Mouse (Mus musculus): ENCODE measurements at regions not wholly inside any gene's neighbourhood (a gene's known extent, or its start where the extent isn't known, plus 50 kb on each side); places are given as distances from the start of the nearest gene placed in this dataset.

GRCm38 (mm10) chr15:25130096-25130495 is 283.5 kb downstream of the Basp1 start:
- H3K4me2 ChIP-seq (replicated peaks; ENCODE audit: low read depth, low read length) = no peak overlapping the region
- 75% methylated on average over 6 of the region's 6 CpGs for WGBS
- H3K27ac ChIP-seq (ENCODE audit: low read length) = no peak overlapping the region
- no peaks in the 10 kb centered on the region for H3K27me3 ChIP-seq (ENCODE audit: control insufficient read depth, insufficient read depth, low read length)
- no peak overlapping the region for H3K9ac ChIP-seq (replicated peaks; ENCODE audit: low read depth, low read length)
- no peaks in the 10 kb centered on the region for H3K36me3 ChIP-seq (ENCODE audit: control insufficient read depth, insufficient read depth, low read length)
- H3K4me3 ChIP-seq (ENCODE audit: low read depth, low read length) = no peak overlapping the region
- ATAC-seq (ENCODE audit: insufficient number of reproducible peaks, insufficient read depth, low FRiP score, low read depth) = no peak
- no peaks in the 10 kb centered on the region for H3K4me1 ChIP-seq (ENCODE audit: control insufficient read depth, insufficient read depth, low read length)
- no peaks in the 10 kb centered on the region for H3K9me3 ChIP-seq (ENCODE audit: control insufficient read depth, low read depth, low read length)

DNA sequence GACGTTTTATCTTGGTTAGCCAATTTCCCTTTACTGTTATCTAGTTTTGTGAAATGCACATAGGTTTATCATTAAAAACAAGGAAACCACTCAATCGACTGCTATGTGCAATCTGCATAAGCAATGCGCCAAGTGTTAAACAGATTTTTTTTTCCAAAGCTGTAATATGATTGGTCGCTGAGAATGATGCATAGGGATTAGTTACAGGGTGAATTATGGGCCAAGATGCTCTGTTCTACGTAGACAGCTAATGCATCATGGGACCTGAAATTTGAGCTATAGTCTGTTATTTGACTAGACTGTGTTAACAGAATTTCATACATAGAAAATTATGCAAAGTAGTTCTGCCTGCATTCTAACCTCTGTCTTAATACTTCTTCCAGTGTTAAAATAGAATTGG is 284.0 kb downstream of the Basp1 start:
- H3K36me3 ChIP-seq (ENCODE audit: control insufficient read depth, insufficient read depth, low read length) = no peaks in the 10 kb centered on the region
- no peak overlapping the region for H3K4me2 ChIP-seq (replicated peaks; ENCODE audit: low read depth, low read length)
- no peaks in the 10 kb centered on the region for H3K27me3 ChIP-seq (ENCODE audit: control insufficient read depth, insufficient read depth, low read length)
- H3K4me1 ChIP-seq (ENCODE audit: control insufficient read depth, insufficient read depth, low read length) = no peaks in the 10 kb centered on the region
- no peaks in the 10 kb centered on the region for H3K9me3 ChIP-seq (ENCODE audit: control insufficient read depth, low read depth, low read length)
- WGBS = 76% methylated on average over 5 of the region's 5 CpGs
- ATAC-seq (ENCODE audit: insufficient number of reproducible peaks, insufficient read depth, low FRiP score, low read depth) = no peak
- no peak overlapping the region for H3K9ac ChIP-seq (replicated peaks; ENCODE audit: low read depth, low read length)
- no peak overlapping the region for H3K4me3 ChIP-seq (ENCODE audit: low read depth, low read length)
- H3K27ac ChIP-seq (ENCODE audit: low read length) = no peak overlapping the region

- Histone ChIP-seq H3K27me3 (ENCODE audit: control insufficient read depth, insufficient read depth, low read length) (no peaks in the 10 kb centered on the region), H3K4me1 (ENCODE audit: control insufficient read depth, insufficient read depth, low read length) (no peaks in the 10 kb centered on the region), H3K9me3 (ENCODE audit: control insufficient read depth, low read depth, low read length) (no peaks in the 10 kb centered on the region), H3K27ac (ENCODE audit: low read length) (no peak overlapping the region), H3K36me3 (ENCODE audit: control insufficient read depth, insufficient read depth, low read length) (no peaks in the 10 kb centered on the region), H3K4me2 (replicated peaks; ENCODE audit: low read depth, low read length) (no peak overlapping the region), H3K9ac (replicated peaks; ENCODE audit: low read depth, low read length) (no peak overlapping the region), H3K4me3 (ENCODE audit: low read depth, low read length) (no peak overlapping the region)
- WGBS = 64% methylated on average over 4 of the region's 4 CpGs
- no peak for ATAC-seq (ENCODE audit: insufficient number of reproducible peaks, insufficient read depth, low FRiP score, low read depth)
Measured at GRCm38 (mm10) chr15:25120441-25120840, 293.1 kb downstream of the Basp1 start.

DNA sequence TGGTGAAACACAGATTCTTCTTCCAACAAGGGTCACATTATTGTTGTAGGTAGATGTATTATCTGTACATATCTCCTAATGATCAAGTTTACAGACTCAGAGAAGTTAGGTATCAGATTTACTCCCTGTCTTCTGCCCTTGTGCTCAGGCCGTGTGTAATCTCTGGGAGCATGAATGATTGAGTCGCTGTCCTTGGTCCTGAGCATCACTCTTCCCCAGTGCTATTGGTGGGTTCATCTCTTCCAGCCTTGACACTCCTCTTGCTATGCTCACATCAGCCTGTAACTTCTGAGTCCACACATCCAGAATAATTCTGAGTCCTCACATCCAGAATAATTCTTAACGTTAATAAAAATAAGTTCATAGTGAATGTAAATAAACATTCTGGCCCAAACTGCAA is 295.6 kb downstream of the Basp1 start:
- no peaks in the 10 kb centered on the region for H3K4me1 ChIP-seq (ENCODE audit: control insufficient read depth, insufficient read depth, low read length)
- H3K9me3 ChIP-seq (ENCODE audit: control insufficient read depth, low read depth, low read length) = no peaks in the 10 kb centered on the region
- no peak overlapping the region for H3K4me3 ChIP-seq (ENCODE audit: low read depth, low read length)
- WGBS = 32% methylated on average over 3 of the region's 3 CpGs
- H3K4me2 ChIP-seq (replicated peaks; ENCODE audit: low read depth, low read length) = no peak overlapping the region
- H3K36me3 ChIP-seq (ENCODE audit: control insufficient read depth, insufficient read depth, low read length) = no peaks in the 10 kb centered on the region
- no peak overlapping the region for H3K27ac ChIP-seq (ENCODE audit: low read length)
- no peak overlapping the region for H3K9ac ChIP-seq (replicated peaks; ENCODE audit: low read depth, low read length)
- no peak for ATAC-seq (ENCODE audit: insufficient number of reproducible peaks, insufficient read depth, low FRiP score, low read depth)
- H3K27me3 ChIP-seq (ENCODE audit: control insufficient read depth, insufficient read depth, low read length) = no peaks in the 10 kb centered on the region

DNA sequence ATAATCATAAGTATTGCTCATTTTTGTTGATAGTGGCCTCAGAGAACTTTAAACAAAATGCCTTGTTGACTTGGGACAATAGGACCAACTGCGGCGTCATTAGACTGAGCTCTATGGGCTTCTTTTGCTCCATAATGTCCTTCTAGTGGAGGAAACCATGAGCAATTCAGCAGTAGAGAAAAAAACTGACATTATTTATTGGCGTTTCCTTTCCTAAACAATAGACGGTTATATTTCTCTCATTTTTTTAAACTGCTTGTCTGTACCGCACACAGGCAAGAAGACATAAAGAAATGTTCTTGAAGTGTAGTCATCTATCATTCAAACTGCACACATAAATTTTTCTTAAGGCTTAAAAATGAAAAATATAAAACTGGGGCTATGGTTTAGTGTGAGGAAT is 310.8 kb downstream of the Basp1 start:
- no peak overlapping the region for H3K4me2 ChIP-seq (replicated peaks; ENCODE audit: low read depth, low read length)
- no peaks in the 10 kb centered on the region for H3K9me3 ChIP-seq (ENCODE audit: control insufficient read depth, low read depth, low read length)
- H3K27me3 ChIP-seq (ENCODE audit: control insufficient read depth, insufficient read depth, low read length) = no peaks in the 10 kb centered on the region
- H3K36me3 ChIP-seq (ENCODE audit: control insufficient read depth, insufficient read depth, low read length) = no peaks in the 10 kb centered on the region
- H3K27ac ChIP-seq (ENCODE audit: low read length) = no peak overlapping the region
- ATAC-seq (ENCODE audit: insufficient number of reproducible peaks, insufficient read depth, low FRiP score, low read depth) = no peak
- WGBS = 71% methylated on average over 5 of the region's 5 CpGs
- no peak overlapping the region for H3K4me3 ChIP-seq (ENCODE audit: low read depth, low read length)
- H3K9ac ChIP-seq (replicated peaks; ENCODE audit: low read depth, low read length) = no peak overlapping the region
- no peaks in the 10 kb centered on the region for H3K4me1 ChIP-seq (ENCODE audit: control insufficient read depth, insufficient read depth, low read length)

DNA sequence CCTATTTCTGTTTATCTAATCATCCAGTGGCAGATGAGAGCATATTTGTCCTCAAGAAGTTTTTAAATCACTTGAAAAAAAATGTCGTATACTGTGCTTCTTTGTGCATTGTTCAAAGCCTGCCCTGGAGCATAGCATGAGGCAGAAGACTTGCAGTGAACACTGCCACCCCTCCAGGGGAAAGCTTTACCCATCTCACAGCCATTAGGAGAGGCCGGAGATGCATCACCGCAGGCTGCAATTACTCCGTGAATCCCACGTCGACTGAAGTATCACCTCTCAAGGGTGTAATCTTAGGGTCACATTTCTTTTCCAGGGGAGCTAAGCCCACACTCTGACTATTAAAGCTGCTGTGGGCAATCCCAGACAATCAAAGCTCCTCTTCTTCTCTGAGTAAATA is 319.8 kb downstream of the Basp1 start:
- no peak overlapping the region for H3K9ac ChIP-seq (replicated peaks; ENCODE audit: low read depth, low read length)
- no peaks in the 10 kb centered on the region for H3K9me3 ChIP-seq (ENCODE audit: control insufficient read depth, low read depth, low read length)
- H3K4me1 ChIP-seq (ENCODE audit: control insufficient read depth, insufficient read depth, low read length) = no peaks in the 10 kb centered on the region
- H3K4me2 ChIP-seq (replicated peaks; ENCODE audit: low read depth, low read length) = no peak overlapping the region
- H3K36me3 ChIP-seq (ENCODE audit: control insufficient read depth, insufficient read depth, low read length) = no peaks in the 10 kb centered on the region
- no peak overlapping the region for H3K27ac ChIP-seq (ENCODE audit: low read length)
- 25% methylated on average over 6 of the region's 6 CpGs for WGBS
- no peaks in the 10 kb centered on the region for H3K27me3 ChIP-seq (ENCODE audit: control insufficient read depth, insufficient read depth, low read length)
- H3K4me3 ChIP-seq (ENCODE audit: low read depth, low read length) = no peak overlapping the region
- no peak for ATAC-seq (ENCODE audit: insufficient number of reproducible peaks, insufficient read depth, low FRiP score, low read depth)

DNA sequence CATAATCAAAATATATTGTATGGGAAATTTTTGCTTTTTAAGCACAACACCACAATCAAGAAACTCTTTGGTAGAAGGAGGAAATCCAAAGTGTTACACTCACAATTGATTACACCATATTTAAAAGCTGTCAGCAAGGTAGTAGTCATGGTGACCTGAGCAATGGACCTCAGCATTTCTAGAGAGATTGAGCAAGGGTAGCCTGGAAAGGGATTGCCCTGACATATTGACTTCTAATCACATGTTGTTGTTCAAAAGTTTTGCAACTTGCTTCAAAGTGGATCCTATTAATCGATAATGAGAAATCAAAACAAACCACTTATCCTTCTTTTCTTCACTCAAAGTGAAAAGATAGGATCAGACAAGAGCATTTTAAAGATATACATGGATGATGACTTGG is 343.9 kb downstream of the Basp1 start:
- H3K27ac ChIP-seq (ENCODE audit: low read length) = no peak overlapping the region
- H3K9me3 ChIP-seq (ENCODE audit: control insufficient read depth, low read depth, low read length) = no peaks in the 10 kb centered on the region
- H3K9ac ChIP-seq (replicated peaks; ENCODE audit: low read depth, low read length) = no peak overlapping the region
- H3K36me3 ChIP-seq (ENCODE audit: control insufficient read depth, insufficient read depth, low read length) = no peaks in the 10 kb centered on the region
- no peak overlapping the region for H3K4me3 ChIP-seq (ENCODE audit: low read depth, low read length)
- no peaks in the 10 kb centered on the region for H3K4me1 ChIP-seq (ENCODE audit: control insufficient read depth, insufficient read depth, low read length)
- H3K27me3 ChIP-seq (ENCODE audit: control insufficient read depth, insufficient read depth, low read length) = no peaks in the 10 kb centered on the region
- no peak for ATAC-seq (ENCODE audit: insufficient number of reproducible peaks, insufficient read depth, low FRiP score, low read depth)
- no peak overlapping the region for H3K4me2 ChIP-seq (replicated peaks; ENCODE audit: low read depth, low read length)
- WGBS = 96% methylated on average over 1 of the region's 1 CpGs

GRCm38 (mm10) chr15:25059347-25059746 is 354.2 kb downstream of the Basp1 start:
- H3K9me3 ChIP-seq (ENCODE audit: control insufficient read depth, low read depth, low read length) = no peaks in the 10 kb centered on the region
- no peaks in the 10 kb centered on the region for H3K36me3 ChIP-seq (ENCODE audit: control insufficient read depth, insufficient read depth, low read length)
- no peak overlapping the region for H3K27ac ChIP-seq (ENCODE audit: low read length)
- no peak overlapping the region for H3K4me2 ChIP-seq (replicated peaks; ENCODE audit: low read depth, low read length)
- no peaks in the 10 kb centered on the region for H3K27me3 ChIP-seq (ENCODE audit: control insufficient read depth, insufficient read depth, low read length)
- ATAC-seq (ENCODE audit: insufficient number of reproducible peaks, insufficient read depth, low FRiP score, low read depth) = no peak
- H3K4me1 ChIP-seq (ENCODE audit: control insufficient read depth, insufficient read depth, low read length) = no peaks in the 10 kb centered on the region
- H3K9ac ChIP-seq (replicated peaks; ENCODE audit: low read depth, low read length) = no peak overlapping the region
- no peak overlapping the region for H3K4me3 ChIP-seq (ENCODE audit: low read depth, low read length)

DNA sequence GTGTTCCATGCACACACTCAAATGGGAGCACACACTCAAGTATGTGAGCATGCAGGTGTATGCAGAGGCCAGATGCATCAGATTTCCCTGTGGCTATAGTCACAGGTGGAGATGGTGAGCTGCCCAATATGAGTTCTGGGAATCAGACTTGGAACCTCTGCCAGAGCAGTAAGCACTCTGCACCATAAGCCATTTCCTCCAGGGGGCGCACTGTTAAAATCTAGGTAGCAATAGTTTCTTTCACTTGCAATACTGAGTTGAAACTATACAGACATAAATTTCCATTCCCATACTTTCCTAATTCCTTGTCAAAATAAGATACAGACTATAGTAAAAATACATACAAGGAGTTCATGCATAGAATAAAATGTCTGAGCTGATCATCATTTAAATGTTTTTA is 365.7 kb downstream of the Basp1 start:
- Histone ChIP-seq H3K9ac (replicated peaks; ENCODE audit: low read depth, low read length) (no peak overlapping the region), H3K27ac (ENCODE audit: low read length) (no peak overlapping the region), H3K36me3 (ENCODE audit: control insufficient read depth, insufficient read depth, low read length) (no peaks in the 10 kb centered on the region), H3K4me1 (ENCODE audit: control insufficient read depth, insufficient read depth, low read length) (no peaks in the 10 kb centered on the region), H3K27me3 (ENCODE audit: control insufficient read depth, insufficient read depth, low read length) (no peaks in the 10 kb centered on the region), H3K9me3 (ENCODE audit: control insufficient read depth, low read depth, low read length) (no peaks in the 10 kb centered on the region), H3K4me2 (replicated peaks; ENCODE audit: low read depth, low read length) (no peak overlapping the region), H3K4me3 (ENCODE audit: low read depth, low read length) (no peak overlapping the region)
- 39% methylated on average over 1 of the region's 1 CpGs for WGBS
- ATAC-seq (ENCODE audit: insufficient number of reproducible peaks, insufficient read depth, low FRiP score, low read depth) = no peak

Data from stomach, embryonic 14.5 days (tissue).